Mouse (Mus musculus): ENCODE data around the gene Slc35e3.

Slc35e3 gene

DNA sequence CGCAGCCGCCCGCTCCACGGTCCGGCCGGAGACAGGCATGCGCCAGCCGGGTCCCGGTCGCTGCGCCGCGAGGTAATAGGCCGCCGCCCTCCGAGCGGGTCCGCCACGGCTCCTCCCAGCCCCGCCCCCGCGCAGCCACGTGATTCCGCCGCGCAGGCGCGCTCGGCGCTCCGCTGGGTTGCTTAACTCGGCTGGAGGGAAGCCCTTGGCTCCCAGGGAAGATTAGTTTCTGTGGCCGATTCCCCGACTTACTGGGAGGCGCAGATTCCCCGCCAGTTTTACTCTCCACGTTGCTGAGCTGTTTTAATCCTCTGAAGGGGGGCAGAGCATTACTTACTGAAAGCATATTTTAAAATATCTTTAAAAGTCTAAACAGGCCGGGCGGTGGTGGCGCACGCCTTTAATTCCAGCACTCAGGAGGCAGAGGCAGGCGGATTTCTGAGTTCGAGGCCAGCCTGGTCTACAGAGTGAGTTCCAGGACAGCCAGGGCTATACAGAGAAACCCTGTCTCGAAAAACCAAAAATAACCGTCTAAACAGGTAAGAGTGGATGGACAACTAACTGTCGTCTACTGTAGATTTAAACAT is at the start of gene Slc35e3:
Gene Slc35e3, minus strand, starts transcription at position 69 of the 587 bp plus-strand sequence.
- peak; percentile 92 for DNase-seq (ENCODE audit: low spot score)

DNA sequence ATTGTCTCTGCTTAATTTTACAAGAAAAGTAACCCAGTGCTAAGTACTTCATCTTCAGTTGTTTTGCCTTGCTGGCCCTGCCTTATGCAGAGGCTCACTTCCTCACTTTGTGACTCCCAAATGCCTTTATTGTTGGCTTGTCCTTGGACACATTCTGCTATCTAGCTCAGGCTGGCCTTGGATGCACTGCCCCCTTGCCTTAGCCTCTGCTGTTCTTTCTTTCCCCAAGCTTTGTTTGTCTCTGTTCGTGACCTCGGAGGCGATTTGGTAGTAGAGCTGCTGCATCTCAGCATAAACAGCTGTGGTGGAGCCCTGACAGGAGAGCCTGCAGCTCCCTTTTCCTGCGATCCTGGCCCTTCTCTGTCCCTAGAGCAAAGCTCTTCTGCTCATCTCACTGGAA is 49.0 kb upstream of the Slc35e3 start:
- no peak for DNase-seq (ENCODE audit: low spot score)

DNA sequence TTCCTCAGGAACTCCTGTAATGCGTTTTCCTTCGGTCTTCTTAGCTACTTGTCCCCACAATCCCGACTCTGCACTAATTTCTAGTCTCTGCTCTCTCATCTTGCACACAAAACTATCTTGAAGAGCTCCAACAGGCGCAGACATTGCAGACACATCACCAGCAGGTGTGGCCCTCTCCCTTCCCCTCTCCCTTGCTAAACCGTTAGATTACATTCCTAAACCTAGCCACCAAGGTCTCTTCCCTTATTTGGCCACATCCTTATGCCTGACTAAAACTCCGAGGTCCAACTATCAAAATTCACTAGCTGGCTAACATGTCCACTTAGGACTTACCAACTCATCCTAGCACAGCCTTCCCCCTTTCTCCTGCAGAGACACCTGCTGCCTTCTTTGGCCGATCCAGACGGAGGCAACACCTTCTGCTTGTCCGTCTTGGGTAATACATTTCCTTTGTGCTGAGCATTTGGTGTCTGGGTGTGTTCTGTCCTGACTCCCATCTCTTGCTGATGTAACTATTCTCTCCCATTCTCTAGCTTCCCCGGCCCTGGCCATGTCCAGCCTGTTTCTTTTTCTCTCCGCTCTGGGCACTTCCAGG is 47.4 kb upstream of the Slc35e3 start:
- no peak for DNase-seq (ENCODE audit: low spot score)

DNA sequence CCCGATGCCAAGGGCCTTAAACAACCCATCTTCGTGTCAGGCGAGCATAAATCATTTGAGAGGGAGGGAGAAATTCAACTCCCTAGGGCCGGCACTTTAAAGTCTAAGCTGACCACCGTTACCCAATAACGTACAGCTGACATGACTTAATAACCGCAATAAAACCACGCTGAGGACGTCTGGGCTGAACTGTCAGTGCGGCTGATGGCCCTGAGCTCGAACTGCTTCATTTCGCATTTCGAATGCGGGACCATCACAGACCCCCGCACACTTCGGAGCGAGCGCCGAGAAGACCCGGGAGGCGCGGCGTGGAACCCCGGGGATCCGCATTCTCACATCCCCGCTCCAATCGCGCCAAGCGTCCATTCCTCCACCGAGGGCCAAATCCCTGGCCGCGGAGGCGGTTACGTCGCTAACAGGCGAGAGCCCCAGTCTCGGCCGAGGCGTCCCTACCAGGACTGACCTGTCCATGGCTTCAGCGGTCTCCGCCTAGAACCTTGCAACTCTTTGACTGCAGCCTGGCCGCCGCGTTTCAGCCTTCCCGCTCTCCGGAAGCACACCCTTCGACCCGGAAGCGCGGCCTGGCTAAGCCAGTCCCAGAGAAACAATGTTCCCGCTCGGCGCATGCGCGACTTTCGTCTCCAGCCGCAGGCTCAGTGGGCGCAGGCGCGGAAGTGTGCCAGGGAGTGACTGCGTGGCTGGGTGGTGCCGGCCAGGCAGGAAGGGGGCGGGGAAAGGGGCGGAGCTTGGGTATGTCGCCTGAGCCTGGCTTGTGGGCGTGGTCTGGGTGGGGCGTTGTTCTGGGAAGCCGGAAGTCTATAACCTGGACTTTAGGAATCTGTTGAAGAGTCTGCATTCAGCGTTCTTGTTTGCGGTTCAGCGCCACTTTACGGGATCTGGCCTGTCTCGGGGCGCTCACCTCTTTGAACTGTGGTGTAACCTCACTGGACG is 46.3 kb upstream of the Slc35e3 start, which contains the start of gene Nup107:
Gene Nup107, minus strand, starts transcription at position 565 of the 951 bp plus-strand sequence.
- peak; percentile 100 for DNase-seq (ENCODE audit: low spot score)

DNA sequence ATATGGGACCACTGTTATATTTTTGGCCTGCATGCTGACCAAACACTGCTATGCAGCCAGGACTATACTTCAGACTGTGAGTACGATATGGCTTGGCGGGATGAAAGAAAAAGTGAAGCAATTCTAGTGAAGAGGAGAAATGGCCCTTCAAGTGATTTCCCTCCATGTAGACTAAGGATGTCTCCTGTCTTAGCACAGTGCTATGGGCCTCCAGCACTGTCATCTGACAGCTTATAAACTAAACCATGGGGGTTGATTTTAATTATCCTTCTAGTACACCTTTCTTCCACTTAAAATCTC is 45.0 kb upstream of the Slc35e3 start:
- DNase-seq (ENCODE audit: low spot score), result no peak

DNA sequence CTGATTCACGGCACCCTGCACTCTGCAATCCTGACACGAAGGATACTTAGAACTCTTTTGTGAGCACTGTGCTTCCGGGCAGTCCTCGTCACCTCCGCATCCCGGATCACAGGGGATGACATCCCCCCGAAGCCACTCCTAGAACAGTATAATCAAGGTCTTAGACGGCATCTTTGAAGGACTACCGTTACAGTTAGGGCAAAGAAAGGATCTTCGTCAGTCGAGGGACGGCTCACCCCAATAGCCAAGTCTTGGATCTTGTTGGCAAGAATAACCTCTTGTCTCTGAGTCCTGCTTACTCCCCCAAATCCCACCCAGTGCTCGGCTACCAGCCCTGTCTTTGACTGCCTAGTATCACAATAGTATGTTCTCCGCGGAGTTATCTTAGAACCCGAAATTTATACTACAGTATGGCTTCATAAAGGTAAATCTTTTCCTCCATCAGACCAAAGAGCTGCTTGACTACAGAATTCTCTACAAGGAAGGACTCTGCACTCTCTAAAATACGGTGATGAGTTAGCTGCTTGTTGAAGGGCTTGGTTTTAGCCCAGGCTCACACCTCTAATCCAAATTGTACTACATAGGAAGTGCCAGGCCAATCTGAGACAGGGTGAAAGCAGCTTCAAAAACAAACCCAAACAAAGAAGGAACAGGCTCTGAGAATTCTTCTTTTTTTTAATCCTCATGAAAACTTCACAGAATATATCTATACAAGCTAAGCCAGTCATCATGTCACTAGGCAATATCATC is 44.4 kb upstream of the Slc35e3 start:
- DNase-seq (ENCODE audit: low spot score), result no peak

DNA sequence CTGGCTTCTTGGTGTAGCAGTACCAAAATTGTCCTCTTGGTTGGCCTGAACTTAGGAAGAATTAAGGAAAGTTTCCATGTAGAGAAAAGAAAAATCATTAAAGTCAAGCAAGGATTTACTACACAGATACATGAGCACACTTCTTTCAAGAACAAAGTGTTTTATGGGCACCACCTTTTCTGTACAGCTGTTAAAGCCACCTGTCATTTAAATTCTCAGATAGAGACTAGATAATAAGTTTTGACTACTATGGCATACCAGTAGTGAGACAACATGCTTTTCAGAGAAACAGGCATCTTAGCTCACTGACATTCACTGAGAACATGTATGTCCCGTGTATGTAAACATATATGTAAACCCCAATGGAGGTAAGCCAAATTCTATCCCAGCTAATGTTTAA is 43.8 kb upstream of the Slc35e3 start:
- no peak for DNase-seq (ENCODE audit: low spot score)

DNA sequence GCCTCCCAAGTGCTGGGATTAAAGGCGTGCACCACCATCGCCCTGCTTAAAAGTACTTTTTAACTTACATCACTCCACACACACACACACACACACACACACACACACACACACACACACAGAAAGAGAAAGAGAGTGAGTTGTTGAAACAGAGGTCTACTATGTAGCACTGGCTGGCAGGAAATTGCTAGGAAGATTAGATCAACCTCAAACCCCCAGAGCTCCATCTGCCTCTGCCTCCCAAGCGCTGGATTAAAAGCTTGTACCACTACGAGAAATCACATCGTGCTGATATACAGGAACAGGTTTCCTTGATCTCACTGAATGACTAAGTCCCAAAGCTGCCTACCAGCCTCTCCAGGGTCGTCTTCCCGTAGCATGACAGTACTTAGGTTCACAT is 38.5 kb upstream of the Slc35e3 start:
- DNase-seq (ENCODE audit: low spot score), result no peak

DNA sequence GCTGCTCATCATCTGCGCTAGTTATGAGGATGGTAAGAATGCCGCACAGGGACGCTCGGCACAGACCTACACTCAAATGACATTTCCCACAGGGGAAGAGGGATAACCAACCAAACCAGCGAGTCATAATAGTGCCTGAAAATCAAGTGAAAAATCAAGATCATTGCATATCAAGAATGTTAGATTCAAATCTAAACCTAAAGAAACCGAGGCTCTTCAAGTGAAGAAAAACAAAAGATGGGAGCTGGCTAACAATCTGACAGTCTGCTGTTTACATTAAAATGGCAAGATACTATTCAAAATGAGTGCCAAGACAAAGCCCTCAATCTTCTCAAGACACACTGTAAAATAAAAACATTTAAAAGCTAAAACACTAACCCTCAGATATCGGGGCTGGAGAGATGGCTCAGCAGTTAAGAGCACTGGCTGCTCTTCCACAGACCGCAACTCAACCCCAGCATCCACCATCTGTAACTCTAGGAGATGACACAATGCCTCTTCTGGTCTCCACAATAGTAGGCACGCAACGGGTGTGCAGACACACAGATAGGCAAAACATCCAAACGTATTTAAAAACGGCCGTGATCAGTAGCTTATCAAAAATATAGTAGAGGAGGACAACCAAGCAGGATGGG is 37.7 kb upstream of the Slc35e3 start:
- no peak for DNase-seq (ENCODE audit: low spot score)

DNA sequence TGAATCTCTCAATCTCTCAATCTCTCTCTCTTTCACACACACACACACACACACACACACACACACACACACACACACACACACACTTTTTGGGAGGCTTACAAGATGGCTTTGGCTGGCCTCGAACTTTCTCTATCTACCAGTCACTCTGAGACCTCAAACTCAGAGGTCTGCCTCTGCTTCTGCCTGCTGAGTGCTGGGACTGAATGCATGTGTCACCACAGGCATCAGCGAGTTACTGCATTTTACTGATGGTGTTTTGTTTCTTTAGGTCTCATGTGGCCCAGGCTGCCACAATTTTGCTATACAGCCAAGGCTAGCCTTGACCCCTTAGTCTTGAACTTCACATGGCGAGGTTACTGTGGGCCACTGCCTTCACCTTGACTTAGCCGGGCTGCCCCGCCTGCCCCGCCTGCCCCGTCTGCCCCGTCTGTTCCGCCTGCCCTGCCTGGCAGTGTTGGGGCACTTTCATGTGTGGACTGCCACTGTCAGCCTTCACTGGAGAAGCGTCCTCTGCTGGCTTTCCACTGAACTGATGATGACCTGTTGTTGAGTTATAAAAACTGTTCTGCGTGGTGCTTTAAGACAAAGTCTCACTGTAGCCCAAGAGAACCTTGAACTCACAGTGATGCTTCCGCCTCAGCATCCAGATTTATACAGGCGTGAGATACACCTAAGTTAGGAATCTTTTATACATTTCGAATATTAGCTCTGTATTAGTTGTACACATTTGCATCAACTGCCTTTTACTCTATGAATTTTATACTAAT is 36.5 kb upstream of the Slc35e3 start:
- DNase-seq (ENCODE audit: low spot score), result no peak

DNA sequence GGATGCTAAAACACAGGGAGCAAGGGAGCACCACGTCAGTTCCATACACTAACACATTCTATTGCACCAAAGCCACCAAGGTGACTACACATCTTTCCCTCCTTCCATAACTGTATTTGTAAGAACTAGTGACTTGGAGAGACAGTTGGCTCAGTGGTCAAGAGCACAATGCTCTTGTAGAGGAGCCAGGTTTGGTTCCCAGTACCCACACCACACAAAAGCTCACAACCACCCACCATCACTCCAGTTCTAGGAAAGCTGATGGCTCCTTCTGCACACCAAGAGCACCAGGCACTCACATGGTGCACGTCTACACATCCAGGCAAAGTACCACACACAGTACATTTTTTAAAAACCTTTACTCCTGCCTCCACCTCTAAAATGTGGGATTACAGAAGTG is 35.9 kb upstream of the Slc35e3 start:
- no peak for DNase-seq (ENCODE audit: low spot score)

DNA sequence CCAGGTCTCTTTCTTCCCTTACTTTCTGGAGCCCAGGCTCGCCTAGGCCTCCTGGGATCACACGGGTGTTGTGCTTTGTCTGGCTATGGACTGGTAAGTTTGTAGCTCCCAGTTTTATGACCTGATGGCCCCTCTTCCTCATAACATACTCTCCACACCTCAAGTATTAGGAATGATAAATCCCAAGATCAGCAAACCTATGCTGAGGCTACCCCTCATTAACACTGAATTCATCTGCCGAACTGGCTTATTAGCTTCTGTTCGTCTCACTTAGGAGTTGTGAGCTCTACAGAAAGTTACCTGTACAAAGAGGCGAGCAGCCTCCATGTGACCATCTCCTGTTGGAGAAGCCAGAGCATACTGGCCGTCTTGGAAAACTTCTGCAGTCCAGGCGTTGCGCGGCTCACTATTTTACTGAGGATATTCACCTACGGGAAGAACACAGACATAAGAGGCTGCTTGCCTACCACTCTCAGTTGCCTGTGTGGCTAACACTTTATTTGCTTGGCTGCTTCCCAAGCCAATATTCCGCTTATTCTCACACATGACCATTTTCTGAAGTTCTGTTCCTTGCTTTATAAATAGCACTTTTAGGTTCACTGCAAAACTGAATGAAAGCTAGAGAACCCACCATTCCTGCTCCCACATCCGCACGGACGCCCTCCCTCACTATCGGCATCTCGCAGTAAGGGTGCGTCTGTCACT is 35.0 kb upstream of the Slc35e3 start:
- no peak for DNase-seq (ENCODE audit: low spot score)

DNA sequence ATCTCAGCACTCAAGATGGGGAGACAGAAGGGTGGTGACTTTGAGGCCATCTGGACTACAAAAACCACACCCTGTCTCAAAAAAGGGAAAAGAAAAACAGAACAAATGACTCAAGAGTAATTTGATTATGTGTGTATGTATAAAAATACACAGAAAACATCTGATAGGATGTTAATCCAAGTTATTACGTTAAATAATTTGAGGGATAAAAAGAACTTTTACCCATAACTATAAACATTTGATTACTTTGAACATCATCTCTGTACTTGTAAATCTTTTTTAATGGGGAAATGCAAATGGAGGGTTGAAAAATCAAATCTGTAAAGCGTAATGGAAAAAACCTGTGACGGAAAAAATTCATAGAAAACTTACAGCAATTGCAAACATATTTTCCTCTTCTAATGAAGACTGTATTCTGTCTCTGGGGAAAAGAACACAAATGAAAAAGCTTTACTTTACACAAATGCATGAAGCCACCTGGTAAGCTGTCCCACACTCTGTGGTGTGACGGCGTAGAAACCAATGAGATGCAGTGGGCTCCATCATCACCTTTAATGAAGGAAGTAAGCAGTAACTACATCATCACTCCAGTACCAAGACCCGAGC is 34.2 kb upstream of the Slc35e3 start:
- DNase-seq (ENCODE audit: low spot score), result no peak

DNA sequence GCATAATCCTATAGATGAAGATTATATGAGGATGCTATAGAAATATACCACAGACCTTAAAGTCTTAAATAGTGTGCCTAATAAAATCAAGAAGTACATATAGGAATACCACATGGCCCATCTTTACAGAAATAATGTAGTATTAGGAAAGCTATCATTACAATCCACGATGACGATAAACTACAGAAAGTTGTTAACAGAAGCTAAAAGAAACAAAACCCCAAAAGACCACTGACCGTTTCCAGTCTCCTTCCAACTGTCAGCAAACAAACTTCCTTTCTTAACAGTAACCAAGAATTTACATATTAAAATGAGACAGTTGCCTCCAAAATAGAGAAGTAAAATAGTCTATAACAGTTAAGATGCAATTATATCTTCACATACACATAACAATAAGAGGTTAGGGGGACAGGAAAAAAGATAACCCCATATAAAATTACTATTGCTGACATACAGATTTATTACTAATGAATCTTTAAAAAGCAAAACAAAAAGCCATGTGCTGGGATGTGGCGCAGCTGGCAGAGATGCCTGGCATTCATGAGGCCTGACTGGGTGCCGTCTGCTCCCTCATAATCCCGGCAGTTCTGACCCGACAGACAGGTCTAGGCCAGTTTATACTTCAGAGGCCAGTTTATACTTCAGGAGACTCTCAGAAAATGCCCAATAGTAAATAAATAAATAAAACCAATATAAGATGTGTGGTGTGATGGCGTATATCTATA is 33.6 kb upstream of the Slc35e3 start:
- DNase-seq (ENCODE audit: low spot score), result no peak

DNA sequence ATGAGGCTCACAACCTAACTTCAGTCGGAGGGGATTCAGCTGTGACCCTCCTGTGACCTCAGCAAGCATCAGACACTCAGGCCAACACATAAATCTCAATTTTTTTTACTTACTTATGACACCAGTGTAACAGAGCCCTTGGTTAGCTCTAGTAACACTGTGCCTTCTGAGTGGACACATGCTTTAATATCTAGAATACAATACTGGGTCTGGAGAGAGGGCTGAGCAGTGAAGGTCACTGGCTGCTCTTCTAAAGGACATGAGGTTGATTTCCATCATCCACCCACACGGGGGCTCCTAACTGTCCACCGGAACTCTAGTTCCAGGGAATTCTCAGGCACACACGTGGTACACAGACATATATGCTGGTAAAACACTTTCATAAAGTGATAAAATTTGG is 32.8 kb upstream of the Slc35e3 start:
- no peak for DNase-seq (ENCODE audit: low spot score)

DNA sequence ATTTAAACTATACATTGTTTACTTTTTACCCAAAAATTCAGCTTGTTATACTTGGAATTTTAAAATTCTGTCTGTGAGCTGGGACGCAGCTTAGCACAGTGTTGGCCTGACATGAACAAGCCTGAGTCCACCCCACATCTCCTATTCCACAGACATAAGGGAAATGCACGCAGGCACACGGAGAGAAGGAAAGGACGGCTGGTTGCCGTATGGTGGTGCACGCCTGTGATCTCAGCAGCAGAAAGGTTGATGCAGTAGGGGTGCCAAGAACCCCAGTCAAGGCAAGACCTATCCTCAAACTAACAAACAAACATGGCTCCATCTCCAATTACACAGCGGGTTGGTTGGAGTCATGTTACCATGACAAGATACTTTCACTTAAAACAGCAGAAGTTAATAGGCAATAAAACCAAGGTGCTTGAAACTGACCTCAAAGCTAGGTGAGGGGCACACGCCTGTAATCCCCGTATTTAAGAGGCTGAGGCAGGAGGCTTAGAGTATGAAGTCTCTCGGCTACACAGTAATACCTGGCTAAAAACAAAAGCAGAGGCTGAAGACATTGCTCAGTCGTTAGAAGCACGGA is 32.3 kb upstream of the Slc35e3 start:
- no peak for DNase-seq (ENCODE audit: low spot score)

DNA sequence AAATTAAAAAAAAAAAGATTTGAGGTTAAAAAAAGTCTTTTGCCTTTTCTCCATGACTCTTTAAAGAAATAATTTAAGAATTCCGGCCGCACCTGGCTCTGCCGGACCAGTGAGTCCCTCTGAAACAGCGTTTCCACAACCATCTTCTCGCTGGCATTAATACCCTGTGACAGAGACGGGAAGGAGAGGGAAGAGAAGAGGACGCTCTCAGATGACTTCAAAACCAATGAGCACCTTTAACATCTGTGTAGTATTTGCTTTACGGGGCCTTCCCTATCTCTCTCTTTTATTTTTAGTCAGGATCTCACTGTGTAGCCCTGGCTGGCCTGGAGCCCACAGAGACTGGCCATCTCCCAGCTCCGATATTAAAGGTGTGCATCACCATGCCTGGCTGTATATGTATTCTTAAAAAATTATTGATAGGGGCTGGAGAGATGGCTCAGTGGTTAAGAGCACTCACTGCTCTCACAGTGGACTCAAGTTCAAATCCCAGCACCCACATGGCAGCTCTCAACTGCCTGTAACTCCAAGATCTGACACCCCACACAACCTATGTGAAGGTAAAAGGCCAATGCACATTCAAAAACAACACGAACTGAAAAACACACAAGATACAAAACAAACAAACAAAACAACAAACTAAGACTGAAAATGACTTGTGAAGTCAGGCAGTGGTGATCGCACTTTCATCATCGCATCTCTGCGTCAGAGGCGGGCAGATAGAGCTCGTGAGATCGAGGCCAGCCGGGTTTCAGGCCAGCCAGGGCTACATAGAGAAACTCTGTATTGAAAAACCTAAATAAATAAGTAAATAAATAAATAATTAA is 31.5 kb upstream of the Slc35e3 start:
- DNase-seq (ENCODE audit: low spot score), result no peak

DNA sequence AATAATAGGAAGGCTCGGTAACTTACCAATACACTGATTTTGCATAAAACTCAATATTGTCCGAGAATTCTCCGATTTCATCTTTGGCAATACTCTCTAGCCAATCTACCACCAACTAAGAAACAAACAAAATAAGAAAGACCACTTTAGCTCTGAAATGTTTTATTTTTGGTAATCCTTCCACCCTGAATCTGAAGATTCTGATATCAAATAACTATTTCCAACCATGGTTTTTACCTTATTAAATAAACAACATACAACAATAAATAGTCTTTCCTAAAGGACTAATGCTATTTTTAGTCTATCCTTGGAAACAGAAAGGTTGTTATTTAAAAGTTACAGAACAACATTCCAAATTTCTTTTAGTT is 30.9 kb upstream of the Slc35e3 start:
- DNase-seq (ENCODE audit: low spot score), result no peak

Data from embryo, embryonic 10 days (tissue).